Mouse (Mus musculus): Measurements from ENCODE around the gene Fam172a. TPM values are rescaled to one million over a fixed set of nuclear protein-coding genes. Genes with fewer than 3 reads are reported as not detected.
"Not testable (repeated sequence)": the region's sequence is repeated elsewhere in the genome, so short reads cannot be mapped to it uniquely, and the experiment has no call there.

Gene Fam172a
- 10 to 100 TPM; 34.8 to 35.0 TPM for total RNA-seq (2021)
- long read RNA-seq, experiment 1, transcript Fam172a-201 (10 exons, 3,892 nt), result major isoform, 7 of 14 reads
- long read RNA-seq, experiment 1, partial matches to known transcripts, result 1 of 14 reads
- long read RNA-seq, experiment 1, other reads (novel, unspliced or antisense), result 4 of 14 reads
- long read RNA-seq, experiment 2, transcript Fam172a-201 (10 exons, 3,892 nt), result major isoform, 11 of 32 reads
- long read RNA-seq, experiment 2, partial matches to known transcripts, result 13 of 32 reads
- long read RNA-seq, experiment 2, other reads (novel, unspliced or antisense), result 5 of 32 reads

DNA sequence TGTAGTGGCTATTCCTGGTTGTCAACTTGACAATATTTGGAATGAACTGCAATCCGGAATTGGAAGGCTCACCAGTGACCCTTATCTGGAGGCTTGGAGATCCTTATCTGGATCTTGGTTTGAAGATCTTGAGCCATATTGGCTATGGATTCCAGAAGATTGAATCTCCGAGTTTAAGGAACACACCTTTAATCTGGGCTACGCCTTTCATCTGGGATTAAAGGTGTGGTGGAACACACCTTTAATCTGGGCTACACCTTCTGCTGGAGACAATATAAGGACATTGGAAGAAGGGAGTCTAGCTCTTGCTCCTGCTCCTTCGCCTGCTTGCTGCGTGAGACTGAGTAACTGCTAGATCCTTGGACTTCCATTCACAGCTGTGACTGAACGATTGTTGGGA, at the start of gene Fam172a:
TSS of gene Fam172a (plus strand) at position 301 of the 400 bp plus-strand sequence.
- DNase-seq (ENCODE audit: low spot score in 2 of 2), result not testable (repeated sequence)

DNA sequence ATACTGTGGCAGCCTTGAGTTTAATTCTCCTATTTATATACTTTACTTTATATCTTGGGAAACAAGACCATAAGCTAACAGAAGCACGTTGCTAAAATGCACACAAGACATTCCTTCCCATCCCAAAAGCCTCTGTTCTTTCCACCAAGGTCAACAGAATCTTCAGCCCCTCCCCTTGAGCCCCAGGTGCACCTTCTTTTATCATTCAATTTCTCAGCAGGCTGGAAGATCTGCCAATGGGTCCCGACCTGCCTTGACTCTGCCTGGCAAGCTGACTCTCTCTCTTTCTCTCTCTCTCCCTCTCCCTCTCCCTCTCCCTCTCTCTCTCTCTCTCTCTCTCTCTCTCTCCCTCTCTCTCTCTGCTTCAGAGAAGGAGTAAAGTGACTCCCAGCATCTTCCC, 13.2 kb upstream of the Fam172a start:
- no peak for DNase-seq (ENCODE audit: low spot score in 2 of 2)

DNA sequence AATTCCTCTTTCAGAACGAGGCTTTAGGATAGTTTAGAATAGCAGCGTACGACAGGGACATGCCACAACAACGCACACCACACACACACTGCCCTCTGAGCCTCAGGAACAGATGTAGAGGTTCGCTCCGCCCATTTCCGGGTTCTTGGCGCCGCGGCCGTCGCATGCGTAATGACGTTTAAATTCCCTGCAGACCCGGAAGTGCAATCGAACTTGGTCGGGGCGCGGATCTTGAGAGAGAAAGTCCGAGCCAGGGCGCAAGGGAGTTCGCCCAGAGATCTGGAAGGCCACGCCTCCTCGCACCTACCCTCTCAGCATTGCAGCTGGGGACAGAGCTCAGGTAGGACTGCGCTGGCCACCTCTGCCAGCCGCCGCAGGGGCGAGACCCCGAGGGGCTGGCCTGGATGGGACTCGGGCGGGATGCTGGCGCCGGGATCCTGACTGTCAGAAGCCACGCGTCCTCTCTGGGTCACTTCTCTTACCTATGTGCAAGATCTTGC, 6.7 kb downstream of the Fam172a start:
- peak; percentile 81 to 82 for DNase-seq (ENCODE audit: low spot score in 2 of 2)

DNA sequence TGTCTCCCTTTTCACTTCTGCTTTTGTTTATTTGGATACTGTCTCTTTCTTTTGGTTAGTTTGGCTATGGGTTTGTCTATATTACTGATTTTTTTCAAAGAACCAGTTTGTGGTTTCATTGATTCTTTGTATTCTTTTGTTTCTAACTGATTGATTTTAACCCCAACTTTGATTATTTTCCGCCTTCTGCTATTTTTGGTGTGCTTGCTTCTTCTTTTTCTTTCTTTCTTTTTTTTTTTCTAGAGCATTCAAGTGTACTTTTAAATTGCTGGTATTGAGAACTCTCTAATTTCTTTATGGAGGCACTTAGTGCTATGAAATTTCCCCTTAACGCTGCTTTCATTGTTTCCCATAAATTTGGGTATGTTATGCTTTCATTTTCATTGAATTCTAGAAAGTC, 15.7 kb downstream of the Fam172a start:
- no peak for DNase-seq (ENCODE audit: low spot score in 2 of 2)

DNA sequence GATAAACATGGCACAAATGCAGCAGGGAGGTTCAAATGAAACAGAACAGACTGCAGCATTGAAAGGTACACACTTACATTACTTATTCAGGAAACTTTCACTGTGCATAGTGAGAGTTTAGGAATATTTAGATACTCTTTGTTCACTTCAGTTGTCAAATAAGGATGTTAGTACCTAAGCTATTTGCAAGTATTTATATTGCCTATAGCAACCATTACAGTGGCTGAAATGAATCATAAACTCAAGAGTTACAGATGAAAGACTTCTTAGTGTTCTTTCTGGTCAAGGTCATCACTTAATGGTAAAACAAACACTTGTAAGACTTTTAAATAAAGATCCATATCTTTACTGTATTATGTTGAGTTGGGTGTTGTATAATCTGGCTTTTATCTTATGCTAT, 41.0 kb downstream of the Fam172a start:
- no peak for DNase-seq (ENCODE audit: low spot score in 2 of 2)

DNA sequence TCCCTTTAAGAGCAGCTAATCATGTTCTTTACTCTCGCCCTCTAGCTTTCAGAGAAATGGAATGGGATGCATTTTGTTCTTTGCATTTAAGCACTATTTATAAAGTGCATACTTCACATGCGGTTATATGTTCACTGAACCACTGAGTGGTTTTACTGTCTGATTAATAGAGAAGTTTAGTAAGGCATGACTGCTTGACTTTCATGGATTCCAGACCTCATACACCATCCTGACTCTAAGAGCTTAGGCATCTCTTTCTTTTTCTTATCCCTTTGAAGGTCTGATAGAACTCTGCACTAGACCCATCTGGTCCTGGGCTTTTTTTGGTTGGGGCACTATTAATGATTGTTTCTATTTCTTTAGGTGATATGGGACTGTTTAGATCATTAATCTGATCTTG, 75.8 kb downstream of the Fam172a start:
- DNase-seq (ENCODE audit: low spot score in 2 of 2), result no peak

DNA sequence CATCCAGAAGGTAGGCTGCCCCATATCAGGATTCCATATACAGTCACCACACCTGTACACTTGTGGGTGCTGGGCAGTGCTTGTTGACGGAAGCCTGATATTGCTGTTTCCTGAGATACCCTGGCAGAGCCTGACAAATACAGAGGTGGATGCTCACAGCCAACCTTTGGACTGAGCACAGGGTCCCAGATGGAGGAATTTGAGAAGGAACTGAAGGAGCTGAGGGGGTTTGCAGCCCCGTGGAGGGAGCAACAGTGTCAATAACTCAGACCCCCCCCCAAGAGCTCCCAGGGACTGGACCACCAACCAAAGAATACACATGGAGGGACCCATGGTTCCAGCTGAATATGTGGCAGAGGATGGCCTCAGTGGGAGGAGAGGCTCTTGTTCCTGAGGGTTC, 105.5 kb downstream of the Fam172a start:
- not testable (repeated sequence) for DNase-seq (ENCODE audit: low spot score in 2 of 2)

DNA sequence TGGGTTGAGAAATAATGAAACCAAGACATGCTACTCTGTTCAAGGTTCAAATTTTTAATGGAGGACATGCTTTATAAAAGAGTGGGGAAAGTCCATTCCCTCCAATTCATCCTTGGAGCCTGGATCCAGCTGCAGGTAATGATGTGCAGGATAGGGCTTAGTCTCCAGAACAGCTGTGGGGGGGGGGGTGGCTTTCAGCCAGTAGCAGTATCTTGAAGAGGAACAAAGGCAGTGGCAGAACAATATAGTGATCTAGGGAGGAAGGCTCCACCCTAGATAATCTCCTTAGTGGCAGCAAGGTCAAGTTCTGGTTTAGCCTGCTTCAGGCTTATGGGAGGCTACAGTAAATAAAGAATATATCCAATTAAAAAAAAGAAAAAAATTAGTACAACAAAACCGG, 108.6 kb downstream of the Fam172a start:
- no peak for DNase-seq (ENCODE audit: low spot score in 2 of 2)

DNA sequence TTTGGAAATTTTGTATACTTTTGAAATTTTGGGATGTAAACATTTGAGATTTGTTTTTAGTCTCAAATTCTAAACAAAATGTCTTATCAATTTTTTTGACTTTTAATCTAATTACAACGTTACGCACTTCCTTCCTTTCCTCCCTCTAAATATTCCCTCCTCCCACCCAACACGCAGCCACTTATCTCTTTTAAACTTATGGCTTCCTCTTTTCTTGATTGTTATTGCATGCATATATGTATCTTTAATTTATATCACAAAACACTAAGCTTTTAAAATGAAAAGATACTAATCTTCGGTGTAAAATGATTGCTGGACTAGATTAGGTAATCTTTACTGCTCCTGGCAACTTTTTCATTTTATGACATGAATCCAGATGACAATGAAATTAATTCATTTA, 124.3 kb downstream of the Fam172a start:
- no peak for DNase-seq (ENCODE audit: low spot score in 2 of 2)

DNA sequence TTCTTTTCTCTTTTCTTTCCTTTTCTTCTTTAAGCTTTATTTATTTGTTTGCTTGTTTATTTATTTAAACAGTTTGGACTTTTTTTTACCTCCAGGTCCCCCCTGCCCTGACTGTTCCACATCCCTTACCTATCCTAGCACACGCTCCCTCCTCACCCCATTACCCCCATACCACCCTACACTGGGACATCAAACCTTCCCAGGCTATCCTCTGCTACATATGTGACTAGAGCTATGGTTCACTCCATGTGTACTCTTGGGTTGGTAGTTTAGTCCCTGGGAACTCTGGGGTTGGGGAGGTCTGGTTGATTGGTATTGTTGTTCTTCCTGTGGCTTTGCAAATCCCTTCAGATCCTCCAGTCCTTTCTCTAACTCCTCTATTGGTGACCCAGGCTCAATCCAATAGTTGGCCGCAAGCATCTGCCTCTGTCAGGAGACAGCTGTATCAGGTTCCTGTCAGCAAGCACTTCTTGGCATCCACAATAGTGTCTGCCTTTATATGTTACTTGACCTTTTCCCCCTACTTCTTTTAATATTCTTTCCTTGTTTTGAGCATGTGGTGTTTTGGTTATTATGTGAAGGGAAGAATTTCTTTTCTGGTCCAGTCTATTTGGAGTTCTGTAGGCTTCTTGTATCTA, 141.3 kb downstream of the Fam172a start:
- no peak for DNase-seq (ENCODE audit: low spot score in 2 of 2)

DNA sequence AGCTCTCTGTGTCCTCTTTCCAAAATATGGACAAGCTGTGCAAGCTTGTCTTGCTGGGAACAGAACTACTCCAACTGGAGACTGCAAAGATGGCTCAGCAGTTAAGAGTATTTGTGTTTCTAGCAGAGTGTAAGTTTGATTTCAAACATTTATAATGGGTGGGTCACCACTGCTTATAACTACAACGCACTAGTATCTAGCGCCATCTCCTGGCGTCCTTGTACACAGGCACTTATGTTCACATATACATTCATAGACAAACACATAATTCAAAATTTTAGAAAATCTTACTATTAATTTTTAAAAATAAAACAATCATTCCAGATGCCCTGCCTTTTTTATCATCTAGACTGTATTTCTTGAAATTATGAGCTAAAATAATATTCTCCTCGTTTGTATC, 147.0 kb downstream of the Fam172a start:
- DNase-seq (ENCODE audit: low spot score in 2 of 2), result no peak

DNA sequence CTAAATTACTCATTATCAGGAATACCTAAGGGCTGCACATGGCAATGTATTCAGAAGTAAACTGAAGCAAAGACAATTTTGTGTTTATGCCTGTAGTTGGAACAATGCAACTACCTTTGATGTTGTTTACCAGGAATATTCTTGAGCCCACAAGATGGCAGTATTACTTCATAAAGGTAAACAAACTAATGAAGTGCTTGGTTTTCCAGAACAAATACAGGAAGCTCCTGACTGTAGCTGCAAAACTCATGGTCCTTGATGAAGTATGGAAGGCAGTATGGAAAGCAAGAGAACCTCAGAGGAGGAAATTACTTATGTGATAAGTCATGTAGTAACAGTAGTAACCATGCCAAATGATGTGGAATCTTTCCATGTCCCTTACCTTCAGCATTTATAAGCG, 163.0 kb downstream of the Fam172a start:
- no peak for DNase-seq (ENCODE audit: low spot score in 2 of 2)

DNA sequence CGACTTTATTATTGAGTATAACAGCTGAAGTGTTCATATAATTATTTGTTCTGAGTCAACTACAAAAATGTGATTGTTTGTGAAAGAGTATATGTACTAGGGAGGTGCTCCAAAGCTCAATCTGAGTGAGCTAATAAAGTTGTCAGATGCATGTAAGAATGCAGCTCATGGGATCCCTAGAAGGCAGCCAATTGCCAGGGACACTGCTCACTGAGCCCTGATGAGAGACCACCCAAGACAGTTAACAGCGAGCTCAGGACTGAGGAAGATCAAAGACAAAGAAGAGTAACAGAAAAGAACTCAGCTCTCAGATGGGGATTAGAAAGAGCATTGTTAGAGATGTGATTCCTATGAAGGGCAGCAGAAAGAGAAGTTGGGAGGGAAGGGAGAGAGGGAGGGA, 166.5 kb downstream of the Fam172a start:
- no peak for DNase-seq (ENCODE audit: low spot score in 2 of 2)

DNA sequence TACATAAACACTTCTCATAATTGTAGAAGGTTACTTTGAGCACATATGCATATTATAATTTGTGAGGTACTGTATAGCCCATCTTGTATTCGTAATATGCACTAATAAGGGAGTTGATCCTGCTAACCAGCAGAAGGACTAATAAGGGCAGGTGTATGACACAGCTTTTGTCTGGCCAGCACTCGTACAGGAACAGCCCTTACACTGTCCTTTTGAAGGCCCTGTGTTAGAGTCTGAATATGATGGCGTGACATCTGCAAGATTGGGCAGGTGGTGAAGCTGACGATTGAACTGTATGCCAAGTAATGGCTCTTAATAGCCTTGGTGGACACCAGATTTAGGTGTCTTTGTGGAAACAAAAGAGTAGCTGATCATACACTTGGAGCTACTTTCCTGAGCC, 176.3 kb downstream of the Fam172a start:
- no peak for DNase-seq (ENCODE audit: low spot score in 2 of 2)

DNA sequence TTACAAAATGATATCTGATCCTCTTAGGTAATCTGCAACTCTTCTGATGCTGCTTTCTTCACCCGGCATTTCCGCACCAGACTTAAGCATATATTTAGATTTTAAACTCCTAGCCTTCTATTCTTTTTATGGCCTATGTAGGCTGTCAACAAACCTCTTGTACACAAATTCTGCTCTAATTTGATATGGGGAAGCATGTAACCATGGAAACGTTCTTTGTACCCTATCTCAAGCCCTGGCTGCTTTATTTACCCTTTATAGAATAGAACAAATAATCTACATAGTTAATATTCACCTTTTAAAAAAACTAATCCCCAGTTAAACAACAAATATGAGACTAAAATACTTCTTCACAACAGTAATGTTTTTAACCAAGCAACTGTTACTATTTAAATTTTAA, 176.7 kb downstream of the Fam172a start:
- no peak for DNase-seq (ENCODE audit: low spot score in 2 of 2)

DNA sequence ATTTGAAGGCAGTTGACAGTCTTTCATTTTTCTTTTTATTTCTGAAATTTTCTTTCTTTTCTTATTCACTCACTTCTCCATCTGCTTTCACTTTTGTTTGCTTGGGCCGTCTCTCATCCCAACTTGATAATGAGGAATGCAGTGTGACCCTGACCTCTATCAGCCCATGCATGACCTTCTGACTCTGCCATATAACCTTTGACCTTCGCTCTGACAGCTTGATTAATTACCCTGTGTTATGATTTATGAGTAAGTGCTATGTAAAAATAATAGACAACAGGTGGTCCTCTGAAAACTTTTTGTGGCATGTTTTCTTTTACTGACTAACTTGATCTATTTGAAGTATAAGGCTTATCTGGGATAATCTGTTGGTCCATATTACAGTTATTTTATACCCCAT, 195.8 kb downstream of the Fam172a start:
- no peak for DNase-seq (ENCODE audit: low spot score in 2 of 2)

DNA sequence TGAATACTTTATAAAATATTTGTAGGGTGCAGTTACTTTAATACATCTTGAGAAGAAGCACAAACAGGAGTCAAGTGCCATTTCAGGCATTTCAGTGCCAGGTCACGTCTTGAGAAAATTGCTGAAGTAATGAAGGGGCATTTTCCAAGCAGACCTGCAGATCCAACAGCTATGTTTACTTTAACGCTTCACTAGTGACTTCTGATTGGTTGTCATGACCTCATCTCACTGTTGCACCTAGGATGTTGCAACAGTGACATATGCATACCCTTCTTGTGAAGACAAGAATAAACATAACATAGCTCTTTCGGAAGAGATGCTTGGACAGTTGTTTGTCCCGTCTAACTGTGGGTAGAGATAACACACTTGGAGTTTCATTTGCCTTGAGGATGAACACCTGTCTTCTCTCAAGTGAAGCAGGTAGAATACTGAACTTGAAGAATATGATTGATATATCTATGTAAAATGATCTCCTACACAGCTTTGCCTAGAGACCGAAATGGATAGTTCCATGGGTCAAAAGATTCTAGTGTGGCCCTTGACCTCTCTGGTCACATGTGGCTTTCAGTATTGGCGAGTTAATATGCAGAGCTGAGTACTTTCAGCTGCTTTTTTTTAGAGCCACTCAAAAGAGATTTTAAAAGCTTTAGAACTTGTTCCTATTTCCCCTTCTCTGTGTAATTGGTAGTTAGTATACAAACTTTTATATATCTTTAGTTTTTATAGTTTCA, 196.4 kb downstream of the Fam172a start:
- DNase-seq (ENCODE audit: low spot score in 2 of 2), result no peak

DNA sequence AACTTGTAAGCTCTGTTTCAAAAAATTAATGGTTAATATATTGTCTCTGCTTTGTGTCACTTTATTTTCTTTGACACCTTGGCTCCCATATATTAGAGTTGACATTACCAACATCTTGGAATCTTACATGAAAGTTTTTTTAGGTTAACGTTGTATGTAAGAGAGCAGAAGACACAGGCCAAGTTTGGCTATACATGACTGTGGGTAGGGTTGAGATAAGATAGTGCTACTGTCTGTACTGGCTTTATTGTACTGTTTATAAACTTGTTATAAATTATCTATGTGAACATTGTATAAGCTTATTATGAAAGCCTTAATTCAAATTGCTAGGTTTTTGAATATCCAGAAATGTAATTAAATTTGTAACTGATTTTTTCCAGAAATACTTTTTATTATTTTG, 197.9 kb downstream of the Fam172a start:
- DNase-seq (ENCODE audit: low spot score in 2 of 2), result no peak

DNA sequence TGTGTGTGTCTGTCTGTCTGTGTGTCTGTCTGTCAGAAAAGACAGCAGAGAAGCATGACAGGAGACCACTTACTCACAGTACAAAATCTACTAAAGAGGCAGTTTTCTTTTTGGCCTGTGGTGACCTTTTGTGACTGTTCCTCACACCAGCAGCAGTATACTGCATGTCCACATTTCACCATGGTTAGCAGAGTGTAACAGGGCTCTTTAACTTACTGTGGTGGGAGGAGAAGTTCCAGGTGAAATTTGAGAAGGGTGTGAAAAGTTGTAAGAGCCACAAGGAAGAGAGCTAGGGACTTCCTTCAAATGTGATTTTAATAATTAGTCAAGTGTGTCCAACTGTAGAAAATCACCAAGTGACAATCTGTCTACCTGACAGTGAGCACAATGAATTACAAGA, 199.0 kb downstream of the Fam172a start:
- no peak for DNase-seq (ENCODE audit: low spot score in 2 of 2)

DNA sequence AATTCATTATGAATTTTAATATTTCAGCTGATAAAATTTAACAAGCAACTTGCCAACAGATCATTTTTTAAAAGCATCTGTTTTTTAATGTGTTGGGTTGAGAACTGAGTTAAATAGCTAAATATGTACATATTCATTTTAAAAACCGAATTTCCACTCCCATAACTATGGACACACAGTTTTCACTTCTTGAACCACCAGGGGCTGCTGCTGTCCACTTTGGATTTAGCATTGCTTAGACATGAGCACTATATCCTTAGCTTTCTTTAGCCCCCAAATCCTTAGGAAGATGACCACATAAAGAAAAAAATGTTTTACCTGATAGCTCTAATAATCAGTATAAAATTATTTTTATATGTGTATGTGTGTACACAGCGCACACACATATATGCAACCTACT, 207.4 kb downstream of the Fam172a start:
- DNase-seq (ENCODE audit: low spot score in 2 of 2), result no peak

DNA sequence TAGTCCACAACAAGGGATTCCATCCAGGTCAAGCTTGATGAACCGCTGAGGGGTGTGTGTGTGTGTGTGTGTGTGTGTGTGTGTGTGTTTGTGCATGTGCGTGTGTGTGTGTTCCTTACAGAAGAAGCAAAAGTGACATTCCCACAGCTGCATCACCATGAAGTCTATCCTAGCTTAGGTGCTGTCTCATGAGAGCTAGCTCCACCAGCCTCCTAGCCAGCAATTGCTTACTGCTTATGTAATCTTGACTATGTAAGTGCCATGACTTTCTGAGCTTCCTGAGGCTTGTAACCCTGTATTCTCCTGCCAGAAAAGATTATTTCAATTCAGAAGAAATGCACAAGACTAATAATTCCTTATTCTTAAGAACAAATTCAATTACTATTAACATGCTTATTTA, 221.0 kb downstream of the Fam172a start:
- no peak for DNase-seq (ENCODE audit: low spot score in 2 of 2)

DNA sequence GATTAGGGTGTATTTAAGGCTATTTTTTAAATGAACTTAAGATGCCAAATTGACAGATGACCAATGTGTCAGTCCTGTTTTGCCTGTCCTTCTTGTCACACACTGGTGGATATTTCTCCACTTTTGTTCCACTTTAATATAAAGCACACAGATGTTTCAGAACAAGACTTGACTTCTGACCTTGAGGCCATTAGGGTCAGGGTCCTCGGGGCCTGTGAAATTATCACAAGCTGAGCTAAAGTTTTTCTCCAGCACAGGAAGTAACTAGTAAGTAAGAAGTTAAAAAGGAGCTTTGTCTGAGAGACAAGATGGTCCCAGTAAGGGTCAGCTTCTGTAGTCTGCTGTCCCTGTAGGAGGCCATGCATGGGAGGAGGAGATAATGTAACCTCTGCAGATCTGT, 255.8 kb downstream of the Fam172a start:
- no peak for DNase-seq (ENCODE audit: low spot score in 2 of 2)
